Mouse (Mus musculus) gastrocnemius, adult 2 months (tissue): ENCODE measurements at regions not wholly inside any gene's neighbourhood (a gene's known extent, or its start where the extent isn't known, plus 50 kb on each side); places are given as distances from the start of the nearest gene placed in this dataset.

Experiments used
- DNase-seq: peaks from one replicate; pipeline ENCODE4 v3.0.0; 2022
- H3K27ac ChIP-seq: fragments of 200-600 bp; 2 replicates; pipeline ENCODE4 v1.8.1; 2022; ENCODE audit warnings: mild to moderate bottlenecking
- H3K4me3 ChIP-seq: fragments of 200-600 bp; 2 replicates; pipeline ENCODE4 v1.8.1; 2022; ENCODE audit warnings: mild to moderate bottlenecking, moderate library complexity
- CTCF ChIP-seq: fragments of 200-600 bp; IDR thresholded peaks from 2 replicates; pipeline ENCODE4 v1.8.1; 2022; ENCODE audit warnings: antibody characterized with exemption, mild to moderate bottlenecking, moderate library complexity
- intact Hi-C: fragments of 180-260 bp; cut with DNase I; formaldehyde crosslinking; loops from one replicate; pipeline ENCODE4 v1.15.1; 2025

- no peak for TF ChIP-seq CTCF
- Histone ChIP-seq H3K27ac (no peak overlapping the region), H3K4me3 (no peak overlapping the region)
- DNase-seq: no peak
- intact Hi-C loops: no loop called here
Observed at GRCm38 (mm10) chr13:101592355-101592754, 175.7 kb downstream of the Pik3r1 start.

DNA sequence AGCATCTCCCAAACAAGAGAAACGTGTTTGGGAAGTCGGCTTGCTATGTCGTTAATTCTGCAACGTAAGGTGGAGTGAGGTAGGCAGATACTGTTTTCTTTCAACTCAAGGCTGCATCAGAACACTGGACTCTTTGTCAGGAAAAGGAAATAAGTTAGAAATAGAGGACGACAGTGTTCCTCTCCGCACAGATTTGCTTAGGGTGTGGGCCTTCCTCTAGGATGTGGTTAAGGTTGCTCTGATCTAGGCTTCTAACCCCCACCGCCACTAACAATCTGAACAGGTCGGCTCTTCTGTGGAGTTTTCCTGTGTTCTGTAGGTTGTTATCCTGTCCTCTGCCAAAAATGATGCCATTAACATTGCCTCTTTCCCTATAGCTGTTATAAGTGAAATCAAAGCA is 179.1 kb downstream of the Pik3r1 start:
- DNase-seq: no peak
- Histone ChIP-seq H3K27ac (no peak overlapping the region), H3K4me3 (no peak overlapping the region)
- intact Hi-C loops: no loop called here
- no peak for TF ChIP-seq CTCF

DNA sequence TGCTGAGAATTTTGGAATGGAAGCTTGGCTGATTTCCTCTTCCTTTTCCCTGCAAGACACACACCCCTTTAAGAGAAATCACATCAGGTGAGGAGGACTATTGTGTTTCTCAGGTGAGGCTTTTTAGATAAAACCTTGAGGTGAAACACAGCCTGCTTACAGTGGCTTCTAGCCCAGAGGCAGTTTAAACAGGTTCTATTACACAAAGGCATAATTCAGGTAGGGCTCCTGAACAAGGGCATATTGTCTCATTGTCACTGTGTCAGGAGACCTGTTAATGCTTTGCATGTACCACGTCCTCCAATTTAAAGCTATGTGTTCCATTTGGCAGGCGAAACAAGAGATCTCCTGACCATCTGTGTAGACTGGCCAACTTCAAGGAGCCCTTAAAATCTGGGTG is 181.2 kb downstream of the Pik3r1 start:
- TF ChIP-seq CTCF: no peak
- Histone ChIP-seq H3K27ac (no peak overlapping the region), H3K4me3 (no peak overlapping the region)
- intact Hi-C loops: no loop called here
- no peak for DNase-seq

- intact Hi-C loops: no loop called here
- no peak for DNase-seq
- no peak for TF ChIP-seq CTCF
- Histone ChIP-seq H3K27ac (no peak overlapping the region), H3K4me3 (no peak overlapping the region)
Observed at GRCm38 (mm10) chr13:101576481-101576880, 191.5 kb downstream of the Pik3r1 start.

DNA sequence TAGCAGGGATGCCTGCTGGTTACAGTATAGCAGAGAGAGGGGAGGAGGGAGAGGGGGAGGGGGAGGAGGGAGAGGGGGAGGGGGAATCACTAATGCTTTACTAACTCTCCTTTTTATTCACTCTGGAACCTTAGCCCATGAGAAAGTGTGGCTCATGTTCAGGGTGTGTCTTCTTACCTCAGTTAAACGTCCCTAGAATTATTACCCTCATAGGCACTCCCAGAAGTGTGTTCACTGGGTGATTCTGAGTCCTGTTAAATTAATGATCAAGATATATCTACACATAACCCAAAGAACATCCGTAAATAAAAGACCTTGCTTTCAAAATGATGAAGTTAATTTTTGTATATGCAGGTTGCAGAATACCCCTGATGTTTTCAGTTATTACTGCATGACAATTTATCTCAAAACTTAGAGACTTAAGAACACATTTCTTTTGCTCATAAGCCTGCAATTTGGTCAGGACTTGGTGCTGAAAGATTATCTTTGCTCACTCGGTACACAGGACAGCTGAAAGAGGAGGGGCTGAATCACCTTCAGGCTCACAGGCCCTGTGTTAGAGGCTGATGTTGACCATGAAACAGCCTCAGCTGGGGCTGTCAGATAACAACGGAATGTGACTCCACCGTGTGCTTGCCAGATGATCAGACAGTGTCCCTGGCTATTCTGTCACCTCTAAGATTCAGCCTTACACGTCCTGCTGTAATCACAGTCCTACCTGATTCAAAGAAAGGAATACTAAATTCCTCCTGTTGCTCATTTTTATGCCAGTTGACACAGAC is 195.0 kb downstream of the Pik3r1 start:
- TF ChIP-seq CTCF: no peak
- intact Hi-C loops: no loop called here
- H3K27ac ChIP-seq: no peak overlapping the region
- H3K4me3 ChIP-seq: no peak overlapping the region
- DNase-seq: no peak

DNA sequence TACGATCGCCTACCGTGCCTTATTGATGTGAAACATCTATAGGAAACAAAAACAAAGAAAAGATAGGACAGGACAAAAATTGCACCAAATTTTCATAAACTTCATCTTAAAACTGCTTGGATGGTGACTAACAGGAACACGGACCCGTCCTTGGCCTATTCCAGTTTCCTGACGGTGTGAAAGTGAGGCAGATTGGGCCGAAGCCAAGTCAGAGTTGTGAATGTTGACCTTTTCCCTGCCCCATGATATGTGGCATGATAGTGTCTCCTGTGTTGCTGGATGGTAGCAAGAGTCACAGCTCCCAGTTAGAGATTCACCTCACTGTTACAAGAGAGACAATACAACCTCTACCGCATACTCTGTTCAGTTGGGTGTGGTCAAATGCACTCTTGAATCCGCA is 195.8 kb downstream of the Pik3r1 start:
- no peak for TF ChIP-seq CTCF
- Histone ChIP-seq H3K27ac (no peak overlapping the region), H3K4me3 (no peak overlapping the region)
- no peak for DNase-seq
- intact Hi-C loops: no loop called here

GRCm38 (mm10) chr13:101570034-101570433 is 198.0 kb downstream of the Pik3r1 start:
- Histone ChIP-seq H3K4me3 (no peak overlapping the region), H3K27ac (no peak overlapping the region)
- no peak for TF ChIP-seq CTCF
- no peak for DNase-seq
- intact Hi-C loops: no loop called here

- H3K4me3 ChIP-seq: no peak overlapping the region
- intact Hi-C loops: no loop called here
- no peak overlapping the region for H3K27ac ChIP-seq
- no peak for TF ChIP-seq CTCF
- DNase-seq: no peak
Observed at GRCm38 (mm10) chr13:101568985-101569631, 198.9 kb downstream of the Pik3r1 start.

- intact Hi-C loops: no loop called here
- no peak for DNase-seq
- no peak overlapping the region for H3K4me3 ChIP-seq
- TF ChIP-seq CTCF: no peak
- no peak overlapping the region for H3K27ac ChIP-seq
Observed at GRCm38 (mm10) chr13:101565323-101565722, 202.7 kb downstream of the Pik3r1 start.

DNA sequence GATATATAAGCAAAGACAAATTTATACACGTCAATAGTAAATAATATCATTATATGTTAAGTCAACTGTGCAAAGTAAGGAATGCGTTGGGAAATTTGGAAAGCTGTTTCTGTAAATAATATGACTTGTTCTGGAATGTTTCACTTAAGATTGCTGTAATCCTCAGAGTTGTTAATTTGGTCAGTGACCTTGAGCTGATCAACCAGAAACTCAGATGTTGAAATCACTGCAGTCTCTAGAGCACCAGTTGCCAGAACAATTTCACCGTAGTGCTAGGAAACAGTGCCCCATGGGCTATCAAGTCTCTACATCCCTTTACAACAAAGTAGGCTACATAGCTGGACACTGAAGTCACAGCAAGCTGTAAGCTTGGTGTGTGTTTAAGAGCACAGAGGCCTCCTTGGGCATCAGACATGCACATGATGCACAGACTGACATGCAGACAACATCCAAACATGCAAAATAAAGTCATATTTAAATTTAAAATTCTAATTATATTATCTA is 212.6 kb downstream of the Pik3r1 start:
- intact Hi-C loops: no loop called here
- H3K4me3 ChIP-seq: no peak overlapping the region
- H3K27ac ChIP-seq: no peak overlapping the region
- no peak for TF ChIP-seq CTCF
- DNase-seq: no peak

GRCm38 (mm10) chr13:101553131-101553549 is 214.9 kb downstream of the Pik3r1 start:
- no peak for TF ChIP-seq CTCF
- intact Hi-C loops: no loop called here

GRCm38 (mm10) chr13:101552451-101552850 is 215.6 kb downstream of the Pik3r1 start:
- Histone ChIP-seq H3K4me3 (no peak overlapping the region), H3K27ac (no peak overlapping the region)
- intact Hi-C loops: no loop called here
- TF ChIP-seq CTCF: no peak
- no peak for DNase-seq

More at GRCm38 (mm10) chr13:101553131-101553549, 214.9 kb downstream of the Pik3r1 start:
- DNase-seq: no peak
- H3K4me3 ChIP-seq: no peak overlapping the region
- no peak overlapping the region for H3K27ac ChIP-seq

- intact Hi-C loops: no loop called here
- TF ChIP-seq CTCF: no peak
- no peak overlapping the region for H3K27ac ChIP-seq
- no peak for DNase-seq
- no peak overlapping the region for H3K4me3 ChIP-seq
Observed at GRCm38 (mm10) chr13:101551068-101551467, 216.9 kb downstream of the Pik3r1 start.
